Mouse (Mus musculus): ENCODE measurements around the gene Ak7. TPM values are rescaled to one million over a fixed set of nuclear protein-coding genes. Genes with fewer than 3 reads are reported as not detected.

The Ak7 gene
- polyA plus RNA-seq, 1 experiment, result 0.02 TPM

- 94% methylated on average over 12 of the region's 12 CpGs for WGBS
- Histone ChIP-seq H3K27ac (ENCODE audit: insufficient read depth, low read length) (no peak overlapping the region), H3K27me3 (ENCODE audit: control insufficient read depth, insufficient read depth, low read length) (no peaks in the 10 kb centered on the region), H3K36me3 (ENCODE audit: control insufficient read depth, insufficient read depth, low read length) (peaks cover 7% of the 10 kb centered on the region), H3K4me3 (ENCODE audit: extremely low read depth, insufficient read depth, insufficient read length) (no peak overlapping the region), H3K4me1 (ENCODE audit: control insufficient read depth, insufficient read depth, insufficient read length) (peaks cover 4% of the 10 kb centered on the region; the same call in 1 of the 2 replicates)
- DNase-seq (ENCODE audit: low read depth in 1 of 2, low spot score in 2 of 2), result no peak
- no peak for TF ChIP-seq POLR2A (IDR thresholded peaks at IDR 0.05; ENCODE audit: low read depth, low read length)
- no peak for TF ChIP-seq CTCF (IDR thresholded peaks at IDR 0.05; ENCODE audit: extremely low read depth, insufficient read depth, insufficient read length, insufficient replicate concordance)
These were observed 5.3 kb upstream of the Ak7 start for GRCm38 (mm10) chr12:105700433-105700832.

- Histone ChIP-seq H3K36me3 (ENCODE audit: control insufficient read depth, insufficient read depth, low read length) (no peaks in the 10 kb centered on the region), H3K4me3 (ENCODE audit: extremely low read depth, insufficient read depth, insufficient read length) (no peak overlapping the region), H3K4me1 (ENCODE audit: control insufficient read depth, insufficient read depth, insufficient read length) (no peaks in the 10 kb centered on the region), H3K27me3 (ENCODE audit: control insufficient read depth, insufficient read depth, low read length) (no peaks in the 10 kb centered on the region), H3K27ac (ENCODE audit: insufficient read depth, low read length) (no peak overlapping the region)
- TF ChIP-seq POLR2A (IDR thresholded peaks at IDR 0.05; ENCODE audit: low read depth, low read length) (no peak), CTCF (IDR thresholded peaks at IDR 0.05; ENCODE audit: extremely low read depth, insufficient read depth, insufficient read length, insufficient replicate concordance) (no peak)
- DNase-seq (ENCODE audit: low read depth in 1 of 2, low spot score in 2 of 2), result peak in 1 of 2 experiments; percentile 13
- 64% methylated on average over 17 of the region's 17 CpGs for WGBS
These were observed 12.8 kb downstream of the Ak7 start for GRCm38 (mm10) chr12:105718616-105719015.

GRCm38 (mm10) chr12:105720196-105720595, 14.4 kb downstream of the Ak7 start:
- no peaks in the 10 kb centered on the region for H3K4me1 ChIP-seq (ENCODE audit: control insufficient read depth, insufficient read depth, insufficient read length)
- TF ChIP-seq POLR2A (IDR thresholded peaks at IDR 0.05; ENCODE audit: low read depth, low read length), result no peak
- no peak for TF ChIP-seq CTCF (IDR thresholded peaks at IDR 0.05; ENCODE audit: extremely low read depth, insufficient read depth, insufficient read length, insufficient replicate concordance)
- no peak overlapping the region for H3K4me3 ChIP-seq (ENCODE audit: extremely low read depth, insufficient read depth, insufficient read length)
- no peaks in the 10 kb centered on the region for H3K36me3 ChIP-seq (ENCODE audit: control insufficient read depth, insufficient read depth, low read length)
- DNase-seq (ENCODE audit: low read depth in 1 of 2, low spot score in 2 of 2), result no peak
- 60% methylated on average over 3 of the region's 3 CpGs for WGBS
- H3K27ac ChIP-seq (ENCODE audit: insufficient read depth, low read length), result no peak overlapping the region
- no peaks in the 10 kb centered on the region for H3K27me3 ChIP-seq (ENCODE audit: control insufficient read depth, insufficient read depth, low read length)

- TF ChIP-seq POLR2A (IDR thresholded peaks at IDR 0.05; ENCODE audit: low read depth, low read length) (no peak), CTCF (IDR thresholded peaks at IDR 0.05; ENCODE audit: extremely low read depth, insufficient read depth, insufficient read length, insufficient replicate concordance) (no peak)
- Histone ChIP-seq H3K27ac (ENCODE audit: insufficient read depth, low read length) (no peak overlapping the region), H3K27me3 (ENCODE audit: control insufficient read depth, insufficient read depth, low read length) (no peaks in the 10 kb centered on the region), H3K4me1 (ENCODE audit: control insufficient read depth, insufficient read depth, insufficient read length) (no peaks in the 10 kb centered on the region), H3K36me3 (ENCODE audit: control insufficient read depth, insufficient read depth, low read length) (no peaks in the 10 kb centered on the region), H3K4me3 (ENCODE audit: extremely low read depth, insufficient read depth, insufficient read length) (no peak overlapping the region)
- no peak for DNase-seq (ENCODE audit: low read depth in 1 of 2, low spot score in 2 of 2)
- 71% methylated on average over 14 of the region's 14 CpGs for WGBS
These were observed 15.8 kb downstream of the Ak7 start for GRCm38 (mm10) chr12:105721452-105722132.

GRCm38 (mm10) chr12:105722657-105723056, 16.9 kb downstream of the Ak7 start:
- H3K27ac ChIP-seq (ENCODE audit: insufficient read depth, low read length), result no peak overlapping the region
- H3K4me3 ChIP-seq (ENCODE audit: extremely low read depth, insufficient read depth, insufficient read length), result no peak overlapping the region
- WGBS, result 1% methylated on average over 5 of the region's 5 CpGs
- TF ChIP-seq POLR2A (IDR thresholded peaks at IDR 0.05; ENCODE audit: low read depth, low read length), result no peak
- TF ChIP-seq CTCF (IDR thresholded peaks at IDR 0.05; ENCODE audit: extremely low read depth, insufficient read depth, insufficient read length, insufficient replicate concordance), result peak; percentile 18; the same call in 1 of the 2 replicates
- no peaks in the 10 kb centered on the region for H3K36me3 ChIP-seq (ENCODE audit: control insufficient read depth, insufficient read depth, low read length)
- peak in 1 of 2 experiments; percentile 18 for DNase-seq (ENCODE audit: low read depth in 1 of 2, low spot score in 2 of 2)
- H3K27me3 ChIP-seq (ENCODE audit: control insufficient read depth, insufficient read depth, low read length), result no peaks in the 10 kb centered on the region
- H3K4me1 ChIP-seq (ENCODE audit: control insufficient read depth, insufficient read depth, insufficient read length), result no peaks in the 10 kb centered on the region

GRCm38 (mm10) chr12:105724616-105725015, 18.8 kb downstream of the Ak7 start:
- TF ChIP-seq POLR2A (IDR thresholded peaks at IDR 0.05; ENCODE audit: low read depth, low read length) (no peak), CTCF (IDR thresholded peaks at IDR 0.05; ENCODE audit: extremely low read depth, insufficient read depth, insufficient read length, insufficient replicate concordance) (no peak)
- Histone ChIP-seq H3K27me3 (ENCODE audit: control insufficient read depth, insufficient read depth, low read length) (no peaks in the 10 kb centered on the region), H3K36me3 (ENCODE audit: control insufficient read depth, insufficient read depth, low read length) (no peaks in the 10 kb centered on the region), H3K27ac (ENCODE audit: insufficient read depth, low read length) (no peak overlapping the region), H3K4me1 (ENCODE audit: control insufficient read depth, insufficient read depth, insufficient read length) (no peaks in the 10 kb centered on the region), H3K4me3 (ENCODE audit: extremely low read depth, insufficient read depth, insufficient read length) (no peak overlapping the region)
- 50% methylated on average over 1 of the region's 1 CpGs for WGBS
- DNase-seq (ENCODE audit: low read depth in 1 of 2, low spot score in 2 of 2), result no peak

GRCm38 (mm10) chr12:105725736-105726135, 20.0 kb downstream of the Ak7 start:
- Histone ChIP-seq H3K4me1 (ENCODE audit: control insufficient read depth, insufficient read depth, insufficient read length) (no peaks in the 10 kb centered on the region), H3K4me3 (ENCODE audit: extremely low read depth, insufficient read depth, insufficient read length) (no peak overlapping the region), H3K36me3 (ENCODE audit: control insufficient read depth, insufficient read depth, low read length) (no peaks in the 10 kb centered on the region), H3K27ac (ENCODE audit: insufficient read depth, low read length) (no peak overlapping the region), H3K27me3 (ENCODE audit: control insufficient read depth, insufficient read depth, low read length) (no peaks in the 10 kb centered on the region)
- 87% methylated on average over 13 of the region's 13 CpGs for WGBS
- TF ChIP-seq CTCF (IDR thresholded peaks at IDR 0.05; ENCODE audit: extremely low read depth, insufficient read depth, insufficient read length, insufficient replicate concordance) (no peak), POLR2A (IDR thresholded peaks at IDR 0.05; ENCODE audit: low read depth, low read length) (no peak)
- DNase-seq (ENCODE audit: low read depth in 1 of 2, low spot score in 2 of 2), result no peak

All from spleen, adult 2 months (tissue).